Mouse (Mus musculus) liver, embryonic 16.5 days (tissue): Measurements from ENCODE around the gene Cldnd1. TPM values are rescaled to one million over a fixed set of nuclear protein-coding genes. Genes with fewer than 3 reads are reported as not detected.

Experiments used
- ATAC-seq: fragments of 200-750 bp; cut with Nextera tagmentation; 2 replicates; pipeline ENCODE4 v1.8.0; 2017; ENCODE audit warnings: low read depth, mild to moderate bottlenecking, moderate number of reproducible peaks, moderate library complexity
- H3K27ac ChIP-seq: fragments of 300-500 bp; sonication (generic); 2 replicates; pipeline ENCODE4 v1.5.1; 2014; ENCODE audit warnings: mild to moderate bottlenecking, low read length
- H3K27me3 ChIP-seq: fragments of 300-500 bp; sonication (generic); 2 replicates; pipeline ENCODE4 v1.6.1; 2014; ENCODE audit warnings: low read depth, low read length, mixed read lengths; ENCODE audit not compliant: control insufficient read depth, insufficient read depth
- H3K36me3 ChIP-seq: fragments of 300-500 bp; sonication (generic); 2 replicates; pipeline ENCODE4 v1.6.1; 2014; ENCODE audit warnings: mild to moderate bottlenecking; ENCODE audit not compliant: control insufficient read depth, insufficient read depth
- H3K4me1 ChIP-seq: fragments of 300-500 bp; sonication (generic); 2 replicates; pipeline ENCODE4 v1.6.1; 2014; ENCODE audit warnings: low read depth, low read length, mixed read lengths; ENCODE audit not compliant: control insufficient read depth
- H3K4me2 ChIP-seq: fragments of 300-500 bp; sonication (generic); 2 replicates; pipeline ENCODE4 v1.6.1; 2014; ENCODE audit warnings: low read depth, low read length, mixed read lengths
- H3K4me3 ChIP-seq: fragments of 300-500 bp; sonication (generic); 2 replicates; pipeline ENCODE4 v1.5.1; 2014; ENCODE audit warnings: low read depth, mild to moderate bottlenecking, low read length
- H3K9ac ChIP-seq: fragments of 300-500 bp; sonication (generic); 2 replicates; pipeline ENCODE4 v1.6.1; 2014; ENCODE audit warnings: low read depth, low read length
- H3K9me3 ChIP-seq: fragments of 300-500 bp; sonication (generic); replicated peaks from 2 replicates; pipeline ENCODE4 v1.6.1; 2016; ENCODE audit warnings: low read length; ENCODE audit not compliant: control insufficient read depth
- WGBS: fragments of 180-500 bp; shearing (Covaris S2); extraction: QIAGEN DNeasy Blood & Tissue Kit; methylation state at CpG from one replicate; pipeline ENCODE4 v1.1.7; 2014; ENCODE audit not compliant: insufficient replicate concordance; 5-methylcytosine and 5-hydroxymethylcytosine counted together
- polyA plus RNA-seq: library from polyadenylated mRNA; unstranded; fragments of >200 nt; fragmentation: Nextera tagmentation; extraction: Ambion mirVana; gene quantifications from 2 replicates; pipeline ENCODE4 v1.2.1, GENCODE M21; 2015

The Cldnd1 gene
- polyA plus RNA-seq, 1 experiment from 2014 or later, result 23.8 TPM

DNA sequence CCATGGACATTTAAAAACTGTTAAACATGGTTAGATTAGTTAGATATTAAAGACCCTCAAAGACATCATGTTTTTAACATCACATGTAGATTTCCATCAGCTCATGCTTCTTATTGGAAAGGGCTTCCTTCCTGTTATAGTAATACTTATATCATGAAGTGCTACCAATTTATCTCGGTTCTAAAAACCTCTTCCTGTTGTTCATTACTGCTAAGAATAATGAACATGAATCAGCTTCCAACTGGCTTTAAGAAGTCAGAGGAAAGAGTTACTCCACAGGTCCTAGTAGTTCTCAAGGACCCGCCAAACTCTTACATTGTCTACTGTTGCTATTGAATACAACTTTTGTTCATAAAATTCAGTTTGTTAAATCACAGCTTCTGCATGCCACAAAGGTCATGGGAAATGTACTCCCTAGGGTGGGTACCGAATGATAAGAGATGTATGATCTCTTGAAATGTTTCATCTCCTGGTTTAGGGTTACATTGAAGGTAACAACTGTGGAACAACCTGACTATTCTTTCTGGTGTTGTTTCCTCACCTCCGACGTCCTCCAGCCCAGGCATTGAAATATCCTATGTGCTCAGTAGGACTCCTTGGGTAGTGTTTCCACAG is 38.0 kb upstream of the Cldnd1 start:
- WGBS, result 55% methylated on average over 5 of the region's 5 CpGs
- no peak overlapping the region for H3K9ac ChIP-seq
- H3K4me1 ChIP-seq, result no peaks in the 10 kb centered on the region; the same call in 1 of the 2 replicates
- H3K9me3 ChIP-seq, result no peaks in the 10 kb centered on the region
- H3K4me2 ChIP-seq, result no peak overlapping the region
- no peaks in the 10 kb centered on the region for H3K36me3 ChIP-seq
- H3K27ac ChIP-seq, result no peak overlapping the region
- no peak for ATAC-seq
- H3K4me3 ChIP-seq, result no peak overlapping the region
- H3K27me3 ChIP-seq, result no peaks in the 10 kb centered on the region

DNA sequence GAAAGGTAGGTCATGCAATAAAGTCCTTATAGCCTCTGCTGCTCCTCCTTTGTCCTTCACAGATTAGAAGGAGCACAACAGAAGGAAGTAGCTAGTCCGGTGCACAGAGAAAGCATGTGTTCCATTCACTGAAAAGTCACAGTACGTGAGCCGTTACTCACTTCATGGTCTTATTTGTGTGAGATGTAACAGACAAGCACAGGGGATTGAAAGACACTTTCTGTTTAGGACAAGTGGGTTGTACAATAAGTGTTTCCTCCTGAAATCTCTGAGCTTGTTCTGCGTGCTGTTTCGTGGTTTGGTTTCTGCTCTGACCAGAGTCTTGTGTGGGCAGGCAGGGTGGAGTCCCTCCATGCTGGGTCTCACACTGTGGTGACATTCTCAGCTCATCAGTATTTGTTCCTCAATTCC is 37.4 kb upstream of the Cldnd1 start:
- WGBS, result 37% methylated on average over 5 of the region's 5 CpGs
- Histone ChIP-seq H3K27ac (no peak overlapping the region), H3K27me3 (no peaks in the 10 kb centered on the region), H3K4me2 (no peak overlapping the region), H3K9ac (no peak overlapping the region), H3K36me3 (no peaks in the 10 kb centered on the region), H3K4me3 (no peak overlapping the region), H3K4me1 (no peaks in the 10 kb centered on the region; the same call in 1 of the 2 replicates), H3K9me3 (no peaks in the 10 kb centered on the region)
- no peak for ATAC-seq

DNA sequence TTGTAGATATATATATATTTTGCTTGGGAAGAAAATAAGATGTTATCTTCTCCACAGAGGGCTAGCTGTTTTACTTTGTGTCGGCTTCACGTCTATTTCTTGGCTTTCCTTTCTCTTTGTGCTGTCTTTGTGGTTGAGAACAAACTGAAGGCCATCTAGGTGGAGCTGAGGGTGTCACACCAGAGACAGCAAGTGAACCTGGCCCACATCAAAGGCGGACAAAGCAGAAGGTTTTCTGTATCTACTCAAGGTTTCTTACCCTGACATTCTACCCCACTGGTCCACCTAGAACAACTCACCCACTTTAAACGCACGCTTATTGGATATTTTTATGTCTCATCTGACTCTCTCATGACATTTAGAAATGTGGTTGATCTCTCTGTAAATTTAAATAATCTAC is 33.6 kb upstream of the Cldnd1 start:
- Histone ChIP-seq H3K9me3 (no peaks in the 10 kb centered on the region), H3K4me1 (no peaks in the 10 kb centered on the region), H3K4me2 (no peak overlapping the region), H3K27ac (no peak overlapping the region), H3K9ac (no peak overlapping the region), H3K36me3 (no peaks in the 10 kb centered on the region), H3K4me3 (no peak overlapping the region), H3K27me3 (no peaks in the 10 kb centered on the region)
- WGBS, result 71% methylated on average over 5 of the region's 5 CpGs
- no peak for ATAC-seq

DNA sequence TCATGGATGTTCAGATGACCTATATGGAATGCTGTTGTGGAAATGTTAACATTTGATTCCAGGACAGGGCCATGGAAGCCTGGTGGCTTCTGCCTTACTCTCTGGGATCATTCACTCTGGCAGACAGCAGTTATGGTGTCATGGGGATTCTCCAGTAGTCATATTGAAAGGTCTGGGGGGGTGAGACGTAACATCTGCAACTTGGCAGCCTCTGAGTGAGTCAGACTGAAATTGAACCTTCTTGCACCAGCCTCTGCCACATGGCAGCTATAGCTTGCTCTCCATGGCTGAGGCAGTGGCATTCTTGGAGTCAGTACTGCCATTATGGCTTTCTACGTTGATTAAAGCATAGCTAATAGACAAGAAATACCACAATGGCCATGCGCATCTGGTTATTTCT is 30.9 kb upstream of the Cldnd1 start:
- ATAC-seq, result no peak
- no peak overlapping the region for H3K4me3 ChIP-seq
- no peak overlapping the region for H3K27ac ChIP-seq
- no peaks in the 10 kb centered on the region for H3K4me1 ChIP-seq
- WGBS, result 67% methylated on average over 3 of the region's 3 CpGs
- H3K9me3 ChIP-seq, result no peaks in the 10 kb centered on the region
- H3K9ac ChIP-seq, result no peak overlapping the region
- H3K4me2 ChIP-seq, result no peak overlapping the region
- no peaks in the 10 kb centered on the region for H3K36me3 ChIP-seq
- H3K27me3 ChIP-seq, result no peaks in the 10 kb centered on the region

DNA sequence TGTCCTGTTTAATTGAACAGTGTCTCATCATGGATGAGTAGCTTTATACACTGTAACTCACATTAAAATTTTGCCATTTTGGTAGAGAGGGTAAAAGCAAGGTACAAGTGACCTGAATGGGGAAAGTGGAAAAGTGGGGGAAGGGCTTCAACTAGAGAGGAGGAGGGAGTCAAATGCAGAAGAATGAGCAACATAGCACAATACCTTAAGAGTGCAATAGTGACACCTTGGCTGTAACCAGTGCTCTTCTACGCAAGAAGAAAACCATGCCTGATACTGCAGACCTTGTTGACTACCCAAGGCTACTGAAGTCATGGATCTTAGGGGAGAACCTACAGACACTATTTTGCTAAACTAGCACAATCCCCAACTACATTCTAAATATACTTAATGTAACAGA is 30.4 kb upstream of the Cldnd1 start:
- Histone ChIP-seq H3K4me3 (no peak overlapping the region), H3K27ac (no peak overlapping the region)

DNA sequence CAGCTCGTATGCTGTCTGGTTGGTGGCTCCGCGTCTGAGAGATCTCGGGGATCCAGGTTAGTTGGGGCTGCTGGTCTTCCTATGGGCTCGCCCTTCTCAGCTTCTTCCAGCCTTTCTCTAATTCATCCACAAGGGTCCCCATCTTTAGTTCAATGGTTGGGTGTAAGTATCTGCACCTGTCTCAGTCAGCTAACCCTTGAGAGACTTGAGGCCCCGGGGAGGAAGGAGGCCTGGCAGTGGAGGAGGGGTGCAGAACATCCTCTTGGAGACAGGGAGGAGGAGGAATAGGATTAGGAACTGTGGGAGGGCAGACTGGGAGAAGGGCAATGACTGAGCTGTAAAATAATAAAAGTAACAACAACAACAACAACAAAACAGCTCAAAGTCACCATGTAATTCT is 27.5 kb upstream of the Cldnd1 start:
- H3K4me2 ChIP-seq, result no peak overlapping the region
- no peaks in the 10 kb centered on the region for H3K36me3 ChIP-seq
- no peak overlapping the region for H3K27ac ChIP-seq
- ATAC-seq, result no peak
- no peaks in the 10 kb centered on the region for H3K9me3 ChIP-seq
- no peaks in the 10 kb centered on the region for H3K27me3 ChIP-seq
- H3K4me1 ChIP-seq, result no peaks in the 10 kb centered on the region
- no peak overlapping the region for H3K9ac ChIP-seq
- 59% methylated on average over 6 of the region's 6 CpGs for WGBS
- H3K4me3 ChIP-seq, result no peak overlapping the region

More for the DNA sequence above, 30.4 kb upstream of the Cldnd1 start:
- Histone ChIP-seq H3K4me1 (no peaks in the 10 kb centered on the region), H3K9me3 (no peaks in the 10 kb centered on the region), H3K27me3 (no peaks in the 10 kb centered on the region), H3K9ac (no peak overlapping the region), H3K4me2 (no peak overlapping the region), H3K36me3 (no peaks in the 10 kb centered on the region)
- ATAC-seq, result no peak
- WGBS, result 91% methylated on average over 1 of the region's 1 CpGs

DNA sequence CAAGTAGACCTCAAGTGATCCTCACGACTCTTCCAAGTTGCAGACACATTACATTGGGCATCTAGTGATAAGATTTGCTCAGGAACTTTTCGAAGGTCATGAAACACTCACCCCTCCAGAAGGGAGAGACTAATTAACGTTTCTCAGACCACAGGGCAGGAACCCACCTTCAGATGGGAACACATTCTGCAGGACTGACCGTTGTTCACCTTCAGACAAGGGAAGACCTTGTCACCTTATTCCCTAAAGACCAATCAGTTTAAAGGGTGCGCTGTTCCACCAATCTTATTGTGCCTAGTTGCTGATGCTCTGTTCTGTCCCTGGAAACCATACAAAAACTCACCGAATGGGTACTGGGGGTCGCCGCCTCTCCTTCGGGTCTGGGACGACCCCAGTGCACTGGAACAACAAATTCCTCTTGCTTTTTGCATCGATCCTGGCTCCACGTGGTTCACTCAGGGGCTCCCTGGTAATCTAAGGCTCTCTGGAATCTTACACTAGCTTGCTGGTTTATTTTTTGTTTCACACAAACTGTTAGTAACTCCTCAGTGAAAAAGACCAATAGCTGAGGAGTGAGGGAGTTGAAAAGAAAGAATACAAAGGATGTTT is 26.8 kb upstream of the Cldnd1 start:
- Histone ChIP-seq H3K27ac (no peak overlapping the region), H3K9ac (no peak overlapping the region), H3K36me3 (no peaks in the 10 kb centered on the region), H3K4me3 (no peak overlapping the region), H3K4me1 (no peaks in the 10 kb centered on the region), H3K9me3 (no peaks in the 10 kb centered on the region), H3K27me3 (no peaks in the 10 kb centered on the region), H3K4me2 (no peak overlapping the region)
- no peak for ATAC-seq
- 59% methylated on average over 12 of the region's 12 CpGs for WGBS

DNA sequence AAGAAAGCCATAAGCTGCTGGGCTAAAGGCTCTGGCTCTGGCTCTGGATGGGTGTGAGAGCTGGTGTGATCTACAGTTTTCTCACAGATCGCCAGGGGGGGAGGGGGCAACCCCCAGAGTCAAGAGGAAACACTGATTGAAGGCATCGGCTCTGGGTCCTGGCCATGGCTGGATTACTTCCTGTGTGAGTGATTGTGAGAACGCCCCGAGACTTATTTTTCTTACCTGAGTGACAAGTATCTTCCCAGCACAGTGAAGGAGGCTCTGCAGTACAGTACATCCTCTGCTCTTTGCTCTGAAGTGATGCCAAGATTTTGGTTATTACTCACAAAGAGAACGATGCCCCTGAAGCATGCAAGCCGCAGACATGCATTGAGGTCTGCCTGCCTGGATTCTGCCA is 25.9 kb upstream of the Cldnd1 start:
- Histone ChIP-seq H3K27ac (no peak overlapping the region), H3K4me2 (no peak overlapping the region), H3K9me3 (no peaks in the 10 kb centered on the region), H3K4me3 (no peak overlapping the region), H3K27me3 (no peaks in the 10 kb centered on the region), H3K9ac (no peak overlapping the region), H3K36me3 (no peaks in the 10 kb centered on the region), H3K4me1 (no peaks in the 10 kb centered on the region)
- no peak for ATAC-seq
- WGBS, result 42% methylated on average over 6 of the region's 6 CpGs

DNA sequence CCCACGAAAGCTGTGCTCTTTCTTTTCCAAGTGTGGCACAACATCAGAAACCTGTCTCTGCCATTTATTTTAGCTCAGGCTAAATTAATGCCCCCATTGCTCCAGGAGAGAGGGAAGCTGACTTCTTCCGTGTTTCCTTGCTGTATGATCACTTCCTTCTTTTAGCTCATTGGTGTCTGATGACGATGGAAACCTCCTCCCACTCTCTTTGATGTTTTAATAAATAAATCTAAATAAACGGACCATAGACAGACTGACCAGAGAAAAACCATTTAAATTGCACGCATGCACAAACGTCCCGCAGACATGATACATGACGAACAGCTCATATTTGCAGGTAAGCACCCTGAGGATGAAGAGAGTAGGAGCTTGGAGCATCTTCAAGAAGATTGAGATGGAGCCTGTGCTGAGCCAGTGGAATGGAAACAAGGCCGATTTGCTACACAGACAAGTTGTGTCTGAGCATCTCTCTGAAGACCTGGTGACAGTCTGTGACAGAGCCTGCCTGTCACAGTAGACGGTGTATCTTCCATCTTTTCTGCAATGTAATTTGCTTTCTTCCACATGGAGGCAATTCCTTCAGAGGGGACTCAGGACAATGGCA is 25.3 kb upstream of the Cldnd1 start:
- no peaks in the 10 kb centered on the region for H3K4me1 ChIP-seq
- ATAC-seq, result no peak

More for the DNA sequence above, 25.3 kb upstream of the Cldnd1 start:
- Histone ChIP-seq H3K9ac (no peak overlapping the region), H3K27ac (no peak overlapping the region), H3K27me3 (no peaks in the 10 kb centered on the region), H3K36me3 (no peaks in the 10 kb centered on the region), H3K4me2 (no peak overlapping the region), H3K9me3 (no peaks in the 10 kb centered on the region), H3K4me3 (no peak overlapping the region)
- 58% methylated on average over 10 of the region's 10 CpGs for WGBS
